29 mouse cellular contexts compared by ENCODE assay signal in the genomic region with DNA sequence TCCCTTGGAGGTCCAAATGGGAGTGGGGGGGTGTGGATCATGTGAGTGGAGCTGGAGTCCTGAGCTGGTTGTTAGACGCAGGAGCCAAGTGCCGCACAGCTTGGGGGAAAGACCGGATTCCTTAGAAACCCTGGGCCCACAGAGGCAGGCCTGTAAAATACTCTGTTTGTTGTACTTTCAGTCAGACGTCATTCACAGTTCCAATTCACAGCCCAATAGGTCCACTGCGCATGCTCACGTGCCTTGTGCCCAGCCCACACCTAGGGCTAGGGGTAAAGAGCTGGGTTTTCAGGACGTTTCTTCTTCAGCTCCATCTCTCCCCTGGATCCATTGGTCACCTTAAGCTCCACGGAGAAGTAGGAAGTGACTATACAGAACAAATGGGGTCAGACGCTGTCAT. TPM values are rescaled to one million over a fixed set of nuclear protein-coding genes. Genes with fewer than 3 reads are reported as not detected.
A peak's percentile ranks its signal among the peaks of the same experiment; 100 is the strongest.
DNase-seq lines count a peak whose midpoint lies in the region; ATAC-seq and TF ChIP-seq lines count a peak whose summit lies in the region.
"Had no signal": no experiment of that assay in that cellular context is flagged by ENCODE, and none has a peak within 500 bp of the region (broad histone marks: within the 10 kb centered on the region; RNA-seq: fewer than 3 reads in every experiment).

No protein-coding gene starts in this region.

- H3K4me2 ChIP-seq in forebrain, embryonic 11.5 days (ENCODE audit: low read depth, low read length, severe bottlenecking), result no peak overlapping the region
- no peak overlapping the region for H3K4me2 ChIP-seq in CH12.LX (ENCODE audit: insufficient read depth, low read depth, poor library complexity, severe bottlenecking)
- H3K4me2 ChIP-seq in embryonic facial prominence, embryonic 14.5 days (ENCODE audit: low read depth, low read length), result 0 out of 2 replicates have a peak overlapping the region, but pooled peaks have one; percentile 4
- H3K4me2 ChIP-seq: embryonic facial prominence, embryonic 12.5 days; forebrain, embryonic 15.5 days; heart, embryonic 13.5 days; intestine, embryonic 15.5 days; limb, embryonic 15.5 days; liver, embryonic 13.5 days had no signal

- H3K9me3 ChIP-seq in forebrain, embryonic 10.5 days, result no peaks in the 10 kb centered on the region
- H3K9me3 ChIP-seq in forebrain, embryonic 11.5 days (ENCODE audit: control insufficient read depth, low read length), result no peaks in the 10 kb centered on the region
- peaks cover 5% of the 10 kb centered on the region for H3K9me3 ChIP-seq in CH12.LX (replicated peaks; ENCODE audit: low read length)
- 0 out of 2 replicates have a peak, but pooled peaks cover 6% of the 10 kb centered on the region for H3K9me3 ChIP-seq in embryonic facial prominence, embryonic 14.5 days (ENCODE audit: control insufficient read depth, low read length)
- H3K9me3 ChIP-seq: embryonic facial prominence, embryonic 12.5 days; forebrain, embryonic 15.5 days; heart, embryonic 13.5 days; intestine, embryonic 15.5 days; limb, embryonic 15.5 days; liver, embryonic 13.5 days had no signal

- no peaks in the 10 kb centered on the region for H3K36me3 ChIP-seq in forebrain, embryonic 10.5 days (replicated peaks)
- H3K36me3 ChIP-seq in forebrain, embryonic 11.5 days (ENCODE audit: control insufficient read depth, insufficient read depth, low read length), result no peaks in the 10 kb centered on the region
- H3K36me3 ChIP-seq in CH12.LX (replicated peaks in 1 of 2; ENCODE audit: control insufficient read depth in 1 of 2, insufficient read depth in 1 of 2, low read length in 1 of 2), result peaks cover 0 to 2% of the 10 kb centered on the region in 2 experiments
- H3K36me3 ChIP-seq in embryonic facial prominence, embryonic 14.5 days (ENCODE audit: control insufficient read depth, insufficient read depth, low read length), result no peaks in the 10 kb centered on the region
- H3K36me3 ChIP-seq: embryonic facial prominence, embryonic 12.5 days; forebrain, embryonic 15.5 days; intestine, embryonic 15.5 days; limb, embryonic 15.5 days; liver, embryonic 13.5 days had no signal

- TF ChIP-seq CTCF in layer of hippocampus, adult 2 months (conservative IDR thresholded peaks at IDR 0.05), result no peak
- TF ChIP-seq CTCF in CH12.LX (conservative IDR thresholded peaks at IDR 0.05 in 1 of 2, IDR thresholded peaks at IDR 0.05 in 1 of 2; ENCODE audit: low read depth in 2 of 2, low read length in 2 of 2), result no peak

- in situ Hi-C loops in CH12.LX (cut with MboI; ENCODE audit: low pct_ligation_motif_present, low pct_unique_long_range_greater_than_20kb, low sequenced_read_pairs), result loop anchor here (10.0 kb wide), 2 partner anchors 48 to 98 kb away; a partner anchor contains a TSS

- H3K9ac ChIP-seq in forebrain, embryonic 11.5 days (ENCODE audit: low read length), result no peak overlapping the region
- no peak overlapping the region for H3K9ac ChIP-seq in CH12.LX (ENCODE audit: insufficient read depth, low read depth)
- 0 out of 2 replicates have a peak overlapping the region, but pooled peaks have one; percentile 25 for H3K9ac ChIP-seq in embryonic facial prominence, embryonic 14.5 days (ENCODE audit: low read depth, low read length)
- H3K9ac ChIP-seq: embryonic facial prominence, embryonic 12.5 days; forebrain, embryonic 15.5 days; heart, embryonic 13.5 days; intestine, embryonic 15.5 days; limb, embryonic 15.5 days; liver, embryonic 13.5 days had no signal

- H3K4me1 ChIP-seq in forebrain, embryonic 10.5 days, result peaks cover 39% of the 10 kb centered on the region
- no peaks in the 10 kb centered on the region for H3K4me1 ChIP-seq in forebrain, embryonic 11.5 days (replicated peaks; ENCODE audit: control insufficient read depth, insufficient read depth, low read length)
- peaks cover 0 to 37% of the 10 kb centered on the region in 2 experiments; a peak in 2 of 4 replicates for H3K4me1 ChIP-seq in CH12.LX (ENCODE audit: control insufficient read depth in 1 of 2, insufficient read depth in 2 of 2)
- H3K4me1 ChIP-seq in embryonic facial prominence, embryonic 14.5 days (ENCODE audit: control insufficient read depth, insufficient read depth, low read length), result peaks cover 13% of the 10 kb centered on the region; the same call in 1 of the 2 replicates

- no peak overlapping the region for H3K4me3 ChIP-seq in forebrain, embryonic 10.5 days
- no peak overlapping the region for H3K4me3 ChIP-seq in forebrain, embryonic 11.5 days (ENCODE audit: low read depth, low read length)
- no peak overlapping the region for H3K4me3 ChIP-seq in layer of hippocampus, adult 2 months
- no peak overlapping the region for H3K4me3 ChIP-seq in CH12.LX (replicated peaks in 1 of 3; ENCODE audit: low read depth in 2 of 3, low read length in 2 of 3, poor library complexity in 1 of 3)
- H3K4me3 ChIP-seq in embryonic facial prominence, embryonic 14.5 days (ENCODE audit: low read depth, low read length), result no peak overlapping the region
- H3K4me3 ChIP-seq: embryonic facial prominence, embryonic 12.5 days; erythroblast, embryonic 14.5 days; forebrain, embryonic 15.5 days; heart, embryonic 13.5 days; intestine, embryonic 15.5 days; limb, embryonic 15.5 days; liver, embryonic 13.5 days had no signal

- H3K79me2 ChIP-seq in CH12.LX (replicated peaks; ENCODE audit: control insufficient read depth, extremely low read depth, insufficient read depth, poor library complexity, severe bottlenecking), result no peaks in the 10 kb centered on the region

- TF ChIP-seq RAD21 in CH12.LX (IDR thresholded peaks at IDR 0.05; ENCODE audit: low read depth, low read length), result no peak

- no peak for TF ChIP-seq EP300 in CH12.LX (IDR thresholded peaks at IDR 0.05; ENCODE audit: low read length)

- no peak for TF ChIP-seq POLR2A in CH12.LX (IDR thresholded peaks at IDR 0.05; ENCODE audit: low read depth, low read length)

- no peak for ATAC-seq in forebrain, embryonic 11.5 days (replicated peaks; ENCODE audit: low FRiP score)
- no peak for ATAC-seq in embryonic facial prominence, embryonic 14.5 days (ENCODE audit: low read depth)
- ATAC-seq: forebrain, embryonic 15.5 days; hindbrain, postnatal 0 days had no signal

- H3K27ac ChIP-seq in forebrain, embryonic 10.5 days, result peak overlapping the region; percentile 1; the same call in 1 of the 2 replicates
- H3K27ac ChIP-seq in forebrain, embryonic 11.5 days (ENCODE audit: low read depth, low read length), result no peak overlapping the region
- H3K27ac ChIP-seq in layer of hippocampus, adult 2 months, result peak overlapping the region; percentile 60
- no peak overlapping the region for H3K27ac ChIP-seq in CH12.LX (ENCODE audit: insufficient read depth, low read depth)
- H3K27ac ChIP-seq in embryonic facial prominence, embryonic 14.5 days (replicated peaks; ENCODE audit: low read depth, low read length), result no peak overlapping the region
- H3K27ac ChIP-seq: embryonic facial prominence, embryonic 12.5 days; forebrain, embryonic 15.5 days; heart, embryonic 13.5 days; hindbrain, postnatal 0 days; limb, embryonic 15.5 days; liver, embryonic 13.5 days had no signal

- 52% methylated on average over 9 of the region's 9 CpGs for WGBS in forebrain, embryonic 10.5 days
- WGBS in forebrain, embryonic 11.5 days, result 54% methylated on average over 9 of the region's 9 CpGs
- 42% methylated on average over 9 of the region's 9 CpGs for WGBS in embryonic facial prominence, embryonic 14.5 days

- H3K27me3 ChIP-seq in forebrain, embryonic 10.5 days (ENCODE audit: poor library complexity, severe bottlenecking), result peaks cover 10% of the 10 kb centered on the region
- H3K27me3 ChIP-seq in forebrain, embryonic 11.5 days (ENCODE audit: control insufficient read depth, insufficient read depth, low read length), result peaks cover 1% of the 10 kb centered on the region; the same call in 1 of the 2 replicates
- H3K27me3 ChIP-seq in CH12.LX (replicated peaks), result no peaks in the 10 kb centered on the region
- H3K27me3 ChIP-seq in embryonic facial prominence, embryonic 14.5 days (replicated peaks; ENCODE audit: control insufficient read depth, insufficient read depth, low read length), result peaks cover 4% of the 10 kb centered on the region; the same call in 1 of the 2 replicates
- H3K27me3 ChIP-seq: forebrain, embryonic 15.5 days; intestine, embryonic 15.5 days had no signal

- dilution Hi-C loops in CH12.LX (cut with MboI; ENCODE audit: extremely low pct_ligation_motif_present, extremely low pct_unique_long_range_greater_than_20kb, low sequenced_read_pairs), result no loop called here

- no peak for DNase-seq in forebrain, embryonic 10.5 days (ENCODE audit: extremely low spot score, low spot score)
- no peak for DNase-seq in forebrain, embryonic 11.5 days (ENCODE audit: low spot score)
- DNase-seq in layer of hippocampus, adult 2 months (ENCODE audit: low spot score in 2 of 2), result no peak
- no peak for DNase-seq in layer of hippocampus, postnatal 36 days
- no peak for DNase-seq in CH12.LX (ENCODE audit: extremely low read depth)
- DNase-seq in embryonic facial prominence, embryonic 14.5 days (ENCODE audit: low spot score), result no peak
- no peak for DNase-seq in kidney, adult 18-20 months
- DNase-seq in testis, postnatal 14 days (ENCODE audit: low spot score), result no peak
- DNase-seq: adrenal gland, postnatal 36 days; cerebellum, adult 8-10 months; cerebellum, postnatal 25 days; gastrocnemius, postnatal 36 days; kidney, adult 9 months; liver, embryonic 13.5 days; lung, adult 2 months; lung, postnatal 14 days had no signal

RNA-seq across cellular contexts. Expression of a gene that starts 2.8 kb away (rescaled TPM):
- polyA plus RNA-seq in forebrain, embryonic 10.5 days (2016; fragmentation: Nextera tagmentation; extraction: Ambion mirVana), result not detected in 2 replicates
- not detected in 2 replicates for polyA plus RNA-seq in forebrain, embryonic 11.5 days (2014; fragmentation: Nextera tagmentation; extraction: Ambion mirVana)
- total RNA-seq in layer of hippocampus, adult 2 months (2021), result not detected
- total RNA-seq in layer of hippocampus, postnatal 36 days (2021), result not detected
- total RNA-seq in CH12.LX (2012; rRNA removed) (not detected in 2 replicates), CH12.LX (2014; rRNA removed) (not detected in 2 replicates)
- polyA plus RNA-seq in CH12.LX (2012; ENCODE audit: insufficient read length, low read depth), result not detected in 2 replicates
- 219 and 223 TPM in 2 replicates for polyA plus RNA-seq in embryonic facial prominence, embryonic 14.5 days (2014; fragmentation: Nextera tagmentation; extraction: Ambion mirVana)
- total RNA-seq: adrenal gland, postnatal 36 days; heart, adult 8-10 months; heart, postnatal 10 days; left cerebral cortex, adult 18-20 months; left cerebral cortex, postnatal 14 days; MEL had no signal
- polyA plus RNA-seq: erythroblast, embryonic 14.5 days; hindbrain, postnatal 0 days; large intestine, adult 2 months had no signal

RNA-seq across cellular contexts. Expression of a gene that starts 40.1 kb away (rescaled TPM):
- polyA plus RNA-seq in forebrain, embryonic 10.5 days (2016; fragmentation: Nextera tagmentation; extraction: Ambion mirVana), result 1.6 and 2.1 TPM in 2 replicates
- polyA plus RNA-seq in forebrain, embryonic 11.5 days (2014; fragmentation: Nextera tagmentation; extraction: Ambion mirVana), result 1.7 and 2.5 TPM in 2 replicates
- 10 to 100 TPM; 71.9 to 79.7 TPM for total RNA-seq in layer of hippocampus, adult 2 months (2021)
- 10 to 100 TPM; 68.8 to 70.0 TPM for total RNA-seq in layer of hippocampus, postnatal 36 days (2021)
- 0.21 and 0.30 TPM in 2 replicates for total RNA-seq in CH12.LX (2012; rRNA removed)
- total RNA-seq in CH12.LX (2014; rRNA removed), result 1.2 and 1.8 TPM in 2 replicates
- 5.1 and 5.4 TPM in 2 replicates for polyA plus RNA-seq in CH12.LX (2012; ENCODE audit: insufficient read length, low read depth)
- 12.8 and 14.1 TPM in 2 replicates for polyA plus RNA-seq in embryonic facial prominence, embryonic 14.5 days (2014; fragmentation: Nextera tagmentation; extraction: Ambion mirVana)
- total RNA-seq: MEL had no signal

RNA-seq across cellular contexts. Expression of a gene that starts 57.4 kb away (rescaled TPM):
- 0.14 and 0.36 TPM in 2 replicates for polyA plus RNA-seq in forebrain, embryonic 10.5 days (2016; fragmentation: Nextera tagmentation; extraction: Ambion mirVana)
- polyA plus RNA-seq in forebrain, embryonic 11.5 days (2014; fragmentation: Nextera tagmentation; extraction: Ambion mirVana), result 0.59 and 0.84 TPM in 2 replicates
- 100 to 1,000 TPM; 202 to 221 TPM for total RNA-seq in layer of hippocampus, adult 2 months (2021)
- total RNA-seq in layer of hippocampus, postnatal 36 days (2021), result 100 to 1,000 TPM; 216 to 224 TPM
- total RNA-seq in CH12.LX (2012; rRNA removed), result not detected in 2 replicates
- total RNA-seq in CH12.LX (2014; rRNA removed), result not detected in 2 replicates
- 0.10 and 0.20 TPM in 2 replicates for polyA plus RNA-seq in CH12.LX (2012; ENCODE audit: insufficient read length, low read depth)
- polyA plus RNA-seq in embryonic facial prominence, embryonic 14.5 days (2014; fragmentation: Nextera tagmentation; extraction: Ambion mirVana), result 1.5 and 1.8 TPM in 2 replicates
- total RNA-seq: MEL had no signal
- polyA plus RNA-seq: erythroblast, embryonic 14.5 days had no signal

Comparison
In these comparisons a context has a peak if more than half of its experiments do, and no peak if none do; other contexts are left out.
1. H3K27ac ChIP-seq: peak in forebrain, embryonic 10.5 days (single experiment) and layer of hippocampus, adult 2 months (single experiment); none in forebrain, embryonic 11.5 days (single experiment), CH12.LX (single experiment) and embryonic facial prominence, embryonic 14.5 days (single experiment).
2. RNA of a gene that starts 2.8 kb away (polyA plus RNA-seq): 219 to 223 TPM in embryonic facial prominence, embryonic 14.5 days; not detected in CH12.LX, not detected in forebrain, embryonic 10.5 days and not detected in forebrain, embryonic 11.5 days; every median in the first group is over 100 times any median in the second.